Comparison of ENCODE assay signal across 8 mouse cellular contexts in the genomic region with DNA sequence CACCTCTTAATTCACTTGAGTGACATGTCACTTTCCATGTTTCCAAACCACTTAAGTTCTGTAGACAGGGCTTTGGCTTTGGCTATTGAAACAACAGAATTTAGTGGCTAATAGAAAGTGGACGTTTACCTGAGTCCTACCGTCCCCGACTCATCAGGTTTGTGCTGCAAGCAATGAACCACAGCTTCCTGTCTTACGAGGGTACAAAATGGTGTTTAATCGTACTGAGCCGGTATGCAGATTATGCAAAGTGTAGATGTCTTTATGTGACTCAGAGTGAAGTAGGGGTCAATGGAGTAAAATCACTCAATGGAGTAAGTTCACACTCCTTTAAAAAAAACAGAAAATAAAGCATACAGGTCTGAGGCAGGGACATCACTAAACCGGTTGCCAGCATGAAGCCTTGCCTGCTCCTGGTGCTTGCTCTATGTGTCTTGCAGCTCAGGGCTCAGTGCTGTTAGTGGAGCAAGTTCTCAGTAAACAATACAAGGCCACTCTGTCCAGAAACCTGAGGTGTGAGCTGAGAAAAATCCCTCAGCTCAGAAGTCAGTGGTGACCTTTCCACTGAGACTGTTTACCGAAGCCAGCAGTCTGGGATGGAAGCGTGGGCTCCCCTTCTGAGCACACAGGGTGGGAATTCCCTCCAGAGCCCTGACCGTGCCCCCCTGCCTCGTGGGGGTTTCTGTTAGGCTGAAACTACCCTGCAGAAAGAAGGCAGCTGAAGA.
DNase-seq lines count a peak whose midpoint lies in the region; ATAC-seq and TF ChIP-seq lines count a peak whose summit lies in the region.
"Had no signal": no experiment of that assay in that cellular context is flagged by ENCODE, and none has a peak within 500 bp of the region (broad histone marks: within the 10 kb centered on the region; RNA-seq: fewer than 3 reads in every experiment).

No protein-coding gene starts in this region.

- H3K36me3 ChIP-seq in limb, embryonic 13.5 days, result no peaks in the 10 kb centered on the region
- no peaks in the 10 kb centered on the region for H3K36me3 ChIP-seq in small intestine, adult 2 months (ENCODE audit: control insufficient read depth, insufficient read depth, low read length)

- H3K27ac ChIP-seq in limb, embryonic 13.5 days, result peak overlapping the region; percentile 86
- peak overlapping the region; percentile 5; the same call in 1 of the 2 replicates for H3K27ac ChIP-seq in small intestine, adult 2 months (ENCODE audit: insufficient read depth, low read depth, low read length)

- TF ChIP-seq POLR2A in lung, adult 2 months (IDR thresholded peaks at IDR 0.05; ENCODE audit: borderline replicate concordance, extremely low read depth, low read depth, low read length), result no peak
- no peak for TF ChIP-seq POLR2A in small intestine, adult 2 months (IDR thresholded peaks at IDR 0.05; ENCODE audit: low read depth, low read length)

- no peak overlapping the region for H3K4me3 ChIP-seq in lung, adult 2 months (replicated peaks; ENCODE audit: extremely low read depth, low read depth, low read length)
- 0 out of 2 replicates have a peak overlapping the region, but pooled peaks have one; percentile 17 for H3K4me3 ChIP-seq in limb, embryonic 13.5 days
- no peak overlapping the region for H3K4me3 ChIP-seq in small intestine, adult 2 months (ENCODE audit: low read depth, low read length)

- no peaks in the 10 kb centered on the region for H3K9me3 ChIP-seq in limb, embryonic 13.5 days

- no peaks in the 10 kb centered on the region for H3K27me3 ChIP-seq in limb, embryonic 13.5 days
- H3K27me3 ChIP-seq in small intestine, adult 2 months (ENCODE audit: control insufficient read depth, insufficient read depth, low read length), result no peaks in the 10 kb centered on the region

- 39% methylated on average over 11 of the region's 11 CpGs for WGBS in lung, adult 2 months
- WGBS in limb, embryonic 13.5 days, result 36% methylated on average over 11 of the region's 11 CpGs
- whole genome bisulfite sequencing in small intestine, adult 2 months, result 50% methylated on average over 11 of the region's 11 CpGs

- peak overlapping the region; percentile 53 for H3K4me2 ChIP-seq in limb, embryonic 13.5 days (replicated peaks)
- H3K4me2 ChIP-seq: liver, embryonic 11.5 days had no signal

- H3K4me1 ChIP-seq in lung, adult 2 months (ENCODE audit: control insufficient read depth, insufficient read depth, low read length), result peaks cover 19% of the 10 kb centered on the region
- H3K4me1 ChIP-seq in limb, embryonic 13.5 days, result peaks cover 34% of the 10 kb centered on the region
- peaks cover 7% of the 10 kb centered on the region for H3K4me1 ChIP-seq in small intestine, adult 2 months (ENCODE audit: control insufficient read depth, insufficient read depth, insufficient read length, low read length)

- TF ChIP-seq CTCF in lung, adult 2 months (IDR thresholded peaks at IDR 0.05; ENCODE audit: insufficient read depth, low read length), result no peak
- TF ChIP-seq CTCF in small intestine, adult 2 months (IDR thresholded peaks at IDR 0.05; ENCODE audit: extremely low read depth, insufficient read length, insufficient replicate concordance, low read depth, low read length), result no peak

- ATAC-seq in limb, embryonic 13.5 days (ENCODE audit: low FRiP score, low read depth), result peak; percentile 66; the same call in 1 of the 2 replicates

- peak; percentile 11 to 34 for DNase-seq in lung, adult 18-20 months
- DNase-seq in lung, adult 2 months, result no peak
- peak; percentile 7 for DNase-seq in embryo, embryonic 9.5 days (ENCODE audit: extremely low spot score)
- no peak for DNase-seq in thymus, postnatal 25 days
- DNase-seq in Muller cell, postnatal 12 days (ENCODE audit: inconsistent ontology term), result no peak

- H3K9ac ChIP-seq in limb, embryonic 13.5 days, result peak overlapping the region; percentile 54

Comparison
In these comparisons a context has a peak if more than half of its experiments do, and no peak if none do; other contexts are left out.
1. DNase-seq: peak in lung, adult 18-20 months (2 of 2) and embryo, embryonic 9.5 days (single experiment); none in lung, adult 2 months (single experiment), thymus, postnatal 25 days (single experiment) and Muller cell, postnatal 12 days (single experiment).